Mouse (Mus musculus) thymus, postnatal 4 days (tissue): ENCODE measurements around the gene Kcns3.
"Not testable (repeated sequence)": the region's sequence is repeated elsewhere in the genome, so short reads cannot be mapped to it uniquely, and the experiment has no call there.

Experiments used
- DNase-seq: peaks from one replicate; pipeline ENCODE4 v3.0.0; 2021

The Kcns3 gene

DNA sequence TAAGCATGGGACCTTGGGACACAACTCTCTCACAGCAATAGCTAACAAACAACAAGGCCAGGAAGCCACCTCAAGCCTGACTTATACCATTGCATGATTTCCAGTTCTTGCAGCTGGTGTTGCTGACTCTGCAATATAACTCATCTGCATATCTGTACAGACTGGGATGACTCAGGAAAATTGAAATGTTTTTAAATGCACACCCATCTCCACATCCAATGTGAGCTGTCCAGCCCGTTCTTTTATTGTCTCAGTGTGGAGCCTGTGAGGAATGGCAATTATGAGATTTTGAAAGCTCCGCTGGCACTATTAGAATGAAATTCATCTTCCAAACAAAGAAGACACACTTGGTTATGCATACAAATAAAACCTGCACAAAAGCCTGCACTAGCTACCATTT lies 84.0 kb downstream of the Kcns3 start:
- DNase-seq = no peak

DNA sequence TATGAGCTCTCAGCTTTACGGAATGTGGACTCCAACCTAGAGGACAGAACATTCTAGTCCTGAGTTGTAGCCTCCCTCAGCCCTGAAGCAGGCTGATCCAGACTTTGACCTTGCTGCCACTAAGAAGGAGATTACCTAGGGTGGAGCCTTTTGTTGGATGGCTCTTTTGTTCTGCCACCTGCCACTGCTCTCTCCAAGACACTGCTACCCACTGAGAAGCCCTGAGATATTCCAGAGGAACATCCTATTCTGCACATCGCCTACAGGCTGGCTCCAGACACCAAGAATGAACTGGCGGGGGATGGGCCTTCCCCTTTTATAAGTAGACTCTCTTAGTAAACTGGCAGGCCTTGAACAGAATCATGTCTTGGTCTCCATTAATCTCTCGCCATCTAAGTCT lies 98.2 kb downstream of the Kcns3 start:
- DNase-seq = not testable (repeated sequence)

DNA sequence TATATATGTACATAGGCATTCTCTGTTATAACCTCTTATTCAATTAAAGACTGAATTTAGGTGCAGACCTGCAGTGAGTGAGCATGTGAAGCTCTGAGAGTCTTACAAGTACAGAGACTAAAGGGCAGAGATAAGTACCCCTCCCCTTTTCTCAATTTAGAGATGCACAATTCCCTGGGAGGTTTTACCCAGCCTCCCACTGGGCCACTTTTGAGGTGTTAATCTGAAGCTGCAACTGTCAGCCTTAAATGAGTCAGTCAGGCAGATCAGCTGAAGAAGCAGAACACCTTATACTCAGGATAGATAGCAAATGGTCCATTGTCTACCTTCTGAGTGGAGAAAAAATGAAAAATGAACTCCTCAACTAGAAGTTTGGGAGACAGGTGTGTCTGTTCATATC lies 109.0 kb downstream of the Kcns3 start:
- no peak for DNase-seq
